18 mouse cellular contexts compared by ENCODE assay signal in genomic region chr15:86221369-86221768, GRCm38 (mm10). TPM values are rescaled to one million over a fixed set of nuclear protein-coding genes. Genes with fewer than 3 reads are reported as not detected.
DNase-seq lines count a peak whose midpoint lies in the region; TF ChIP-seq lines count a peak whose summit lies in the region.
"Had no signal": no experiment of that assay in that cellular context is flagged by ENCODE, and none has a peak within 500 bp of the region (broad histone marks: within the 10 kb centered on the region; RNA-seq: fewer than 3 reads in every experiment).

No protein-coding gene starts in this region.

- no peaks in the 10 kb centered on the region for H3K36me3 ChIP-seq in heart, adult 2 months (ENCODE audit: control insufficient read depth, insufficient read depth, low read length)

- no peak overlapping the region for H3K4me3 ChIP-seq in heart, adult 2 months
- H3K4me3 ChIP-seq in layer of hippocampus, adult 2 months = no peak overlapping the region; the same call in 1 of the 2 replicates
- no peak overlapping the region for H3K4me3 ChIP-seq in brown adipose tissue, adult 24 weeks (ENCODE audit: insufficient read depth, low read depth, low read length)
- H3K4me3 ChIP-seq: forebrain, embryonic 10.5 days; forebrain, embryonic 13.5 days had no signal

- no peak for TF ChIP-seq EP300 in heart, adult 2 months (IDR thresholded peaks at IDR 0.05; ENCODE audit: insufficient read depth, low read depth, low read length)

- H3K79me2 ChIP-seq in heart, adult 2 months (replicated peaks; ENCODE audit: control insufficient read depth, insufficient read depth, low read length) = peaks cover 3% of the 10 kb centered on the region; the same call in 1 of the 2 replicates

- H3K27me3 ChIP-seq in heart, adult 2 months (ENCODE audit: control insufficient read depth, insufficient read depth, low read length) = no peaks in the 10 kb centered on the region
- H3K27me3 ChIP-seq: CH12.LX; forebrain, embryonic 13.5 days; Patski had no signal

- TF ChIP-seq CTCF in heart, adult 2 months (IDR thresholded peaks at IDR 0.05) = no peak
- no peak for TF ChIP-seq CTCF in layer of hippocampus, adult 2 months (conservative IDR thresholded peaks at IDR 0.05)

- H3K9ac ChIP-seq in heart, adult 2 months (ENCODE audit: low read depth, low read length) = no peak overlapping the region
- H3K9ac ChIP-seq: forebrain, embryonic 13.5 days; hindbrain, embryonic 14.5 days had no signal

- no peak for TF ChIP-seq POLR2A in heart, adult 2 months (IDR thresholded peaks at IDR 0.05; ENCODE audit: insufficient read depth, low read depth, low read length)

- H3K4me1 ChIP-seq in heart, adult 2 months (ENCODE audit: control insufficient read depth, insufficient read depth, low read length) = peaks cover 32% of the 10 kb centered on the region
- peaks cover 39% of the 10 kb centered on the region for H3K4me1 ChIP-seq in brown adipose tissue, adult 24 weeks (ENCODE audit: control insufficient read depth, insufficient read depth, insufficient read length, low read length)
- H3K4me1 ChIP-seq: forebrain, embryonic 13.5 days had no signal

- intact Hi-C loops in heart, adult 2 months (cut with DNase I) = no loop called here

- H3K27ac ChIP-seq in heart, adult 2 months = peak overlapping the region; percentile 84
- H3K27ac ChIP-seq in layer of hippocampus, adult 2 months = peak overlapping the region; percentile 93
- peak overlapping the region; percentile 96 for H3K27ac ChIP-seq in brown adipose tissue, adult 24 weeks (replicated peaks; ENCODE audit: low read depth, low read length)
- H3K27ac ChIP-seq: forebrain, embryonic 10.5 days; forebrain, embryonic 13.5 days; hindbrain, embryonic 14.5 days; hindbrain, postnatal 0 days had no signal

- no peak for DNase-seq in heart, adult 2 months
- DNase-seq in heart, adult 8-10 months (ENCODE audit: low spot score) = no peak
- peak in 1 of 2 experiments; percentile 46 for DNase-seq in layer of hippocampus, adult 2 months (ENCODE audit: low spot score in 2 of 2)
- DNase-seq in layer of hippocampus, postnatal 10 days (ENCODE audit: low spot score in 2 of 2) = no peak
- no peak for DNase-seq in yolk sac, embryonic 10.5 days (ENCODE audit: low spot score)
- DNase-seq: adrenal gland, postnatal 10 days; adrenal gland, postnatal 36 days; B cell, adult 2 months; cerebellum, adult 18-20 months; cerebellum, adult 9-10 months; cerebellum, postnatal 14 days had no signal

- 87% methylated on average over 4 of the region's 4 CpGs for WGBS in heart, adult 2 months

RNA-seq across cellular contexts. Expression of gene Tbc1d22a, which starts 7.1 kb away (rescaled TPM):
- total RNA-seq in heart, adult 2 months (2021) = 10 to 100 TPM; 21.8 to 25.6 TPM
- 23.2 and 30.1 TPM in 2 replicates for polyA plus RNA-seq in heart, adult 2 months (2012; rRNA removed)
- 10 to 100 TPM; 24.9 to 30.8 (median 27.7) TPM for total RNA-seq in heart, adult 8-10 months (2022)
- total RNA-seq in layer of hippocampus, adult 2 months (2021) = 10 to 100 TPM; 33.2 to 34.7 TPM
- total RNA-seq in layer of hippocampus, postnatal 10 days (2021) = 10 to 100 TPM; 25.1 to 25.2 TPM
- polyA plus RNA-seq in brown adipose tissue, adult 24 weeks (2012; ENCODE audit: insufficient read depth, insufficient read length, missing spikeins) = 12.5 and 15.2 TPM in 2 replicates

RNA-seq across cellular contexts. Expression of gene Cerk, which starts 35.4 kb away (rescaled TPM):
- 10 to 100 TPM; 30.4 to 33.5 TPM for total RNA-seq in heart, adult 2 months (2021)
- polyA plus RNA-seq in heart, adult 2 months (2012; rRNA removed) = 26.0 and 38.0 TPM in 2 replicates
- 10 to 100 TPM; 25.5 to 32.9 (median 29.4) TPM for total RNA-seq in heart, adult 8-10 months (2022)
- 10 to 100 TPM; 41.6 to 43.0 TPM for total RNA-seq in layer of hippocampus, adult 2 months (2021)
- 10 to 100 TPM; 38.8 to 41.0 TPM for total RNA-seq in layer of hippocampus, postnatal 10 days (2021)
- polyA plus RNA-seq in brown adipose tissue, adult 24 weeks (2012; ENCODE audit: insufficient read depth, insufficient read length, missing spikeins) = 4.5 and 5.0 TPM in 2 replicates
